Mouse (Mus musculus): ENCODE data around the gene Trim52. TPM values are rescaled to one million over a fixed set of nuclear protein-coding genes. Genes with fewer than 3 reads are reported as not detected.
A peak's percentile ranks its signal among the peaks of the same experiment; 100 is the strongest.

Gene Trim52
- polyA plus RNA-seq (2015; fragmentation: Nextera tagmentation; extraction: Ambion mirVana): not detected in 2 replicates

DNA sequence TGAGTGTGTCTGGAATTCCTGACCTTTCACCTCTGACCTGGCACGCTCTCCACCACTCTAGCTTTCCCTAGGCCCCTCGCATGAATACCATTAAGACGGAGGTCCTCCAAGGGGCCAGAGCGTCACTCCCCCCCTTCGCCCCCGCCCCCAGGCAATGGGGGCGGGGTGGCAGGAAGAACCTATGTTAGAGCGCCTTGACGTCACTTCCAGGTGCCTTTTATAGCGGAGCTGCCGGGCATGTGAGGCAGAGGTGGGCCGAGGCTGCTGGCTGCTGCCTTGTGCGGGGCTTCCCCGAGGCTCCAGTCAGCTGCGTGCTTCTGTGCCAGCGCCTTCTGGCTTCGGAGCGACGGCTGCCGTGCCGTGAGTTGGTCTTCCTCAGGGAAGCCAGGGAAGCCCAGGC lies at the start of gene Trim52:
Gene Trim52, plus strand, starts transcription at position 219 of the 400 bp plus-strand sequence.
- H3K4me1 ChIP-seq (replicated peaks): no peaks in the 10 kb centered on the region
- H3K27me3 ChIP-seq (replicated peaks): no peaks in the 10 kb centered on the region
- no peak within 1 kb of the TSS for H3K4me3 ChIP-seq (replicated peaks)
- no peak for ATAC-seq
- H3K27ac ChIP-seq: no peak within 1 kb of the TSS
- H3K36me3 ChIP-seq: no peaks in the 10 kb centered on the region
- WGBS: 95% methylated on average over 21 of the region's 21 CpGs
- H3K4me2 ChIP-seq (replicated peaks): no peak within 1 kb of the TSS
- no peak within 1 kb of the TSS for H3K9ac ChIP-seq
- no peaks in the 10 kb centered on the region for H3K9me3 ChIP-seq

DNA sequence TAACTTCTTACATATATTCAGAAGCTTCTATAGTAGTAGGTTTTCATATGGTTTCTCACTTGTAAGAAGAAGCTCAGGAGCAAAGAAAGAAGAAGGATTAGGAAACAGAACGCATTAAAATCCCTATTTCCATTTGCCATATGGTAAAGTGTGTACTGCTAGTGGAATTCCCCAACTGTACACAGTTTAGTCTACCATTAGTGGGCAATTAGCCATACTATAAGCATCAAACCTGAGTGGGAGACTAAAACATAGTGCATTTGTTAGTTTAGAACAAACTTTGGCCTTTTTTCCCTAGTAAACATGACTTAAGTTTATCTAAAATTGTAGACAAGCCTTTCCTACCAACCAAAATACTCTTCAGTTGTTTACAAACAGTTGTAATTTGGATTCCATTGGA lies 33.4 kb upstream of the Trim52 start:
- WGBS: 65% methylated on average over 1 of the region's 1 CpGs
- no peak overlapping the region for H3K4me3 ChIP-seq (replicated peaks)

DNA sequence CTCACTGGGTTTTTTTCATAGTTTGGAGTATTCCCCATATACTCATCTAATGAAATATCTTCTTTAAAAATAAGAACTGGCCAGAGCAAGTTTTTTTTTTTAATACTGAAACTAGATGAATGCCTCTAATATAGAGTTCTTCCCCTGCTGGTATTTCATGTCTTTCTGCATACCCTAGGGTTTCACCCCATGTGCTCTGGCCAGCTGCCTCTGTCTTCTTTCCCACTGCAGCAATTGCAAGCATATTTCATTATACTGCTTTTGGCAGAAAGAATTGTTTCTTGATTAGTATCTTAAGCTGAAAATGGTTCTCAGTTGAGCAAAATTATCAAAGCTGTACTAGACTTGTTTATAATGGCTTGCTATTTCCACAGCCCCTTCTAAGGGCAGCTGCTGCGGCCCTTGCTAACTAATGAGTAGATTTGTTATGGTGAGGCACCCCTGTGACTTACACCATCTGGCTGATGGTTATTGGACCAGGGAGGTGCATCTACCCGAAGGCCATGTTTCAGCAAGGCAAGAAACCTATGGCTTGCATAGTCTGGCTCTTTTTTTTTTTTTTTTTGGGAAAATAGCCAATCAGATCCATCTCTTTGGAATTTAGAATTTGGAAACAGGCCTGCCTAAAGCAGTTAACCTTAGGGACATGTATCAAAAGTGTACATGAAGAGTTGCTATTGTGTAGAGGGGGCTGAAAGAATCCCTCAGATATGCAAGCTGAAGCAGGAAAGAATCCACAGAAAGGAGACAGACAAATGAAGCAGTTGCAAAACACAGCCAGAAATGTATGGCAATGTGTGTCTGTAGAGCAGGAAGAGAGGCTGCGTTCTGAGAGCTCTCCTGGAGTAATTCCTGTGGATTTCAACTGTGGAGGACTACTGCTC lies 30.6 kb upstream of the Trim52 start:
- Histone ChIP-seq H3K27ac (peak overlapping the region; percentile 7; the same call in 1 of the 2 replicates), H3K9ac (no peak overlapping the region), H3K4me2 (replicated peaks) (no peak overlapping the region), H3K4me3 (replicated peaks) (no peak overlapping the region), H3K27me3 (replicated peaks) (no peaks in the 10 kb centered on the region), H3K4me1 (replicated peaks) (0 out of 2 replicates have a peak, but pooled peaks cover 5% of the 10 kb centered on the region), H3K9me3 (no peaks in the 10 kb centered on the region), H3K36me3 (no peaks in the 10 kb centered on the region)
- peak; percentile 73; the same call in 1 of the 2 replicates for ATAC-seq
- 52% methylated on average over 3 of the region's 3 CpGs for WGBS

More for the DNA sequence above, 33.4 kb upstream of the Trim52 start:
- ATAC-seq: no peak
- Histone ChIP-seq H3K9ac (no peak overlapping the region), H3K36me3 (no peaks in the 10 kb centered on the region), H3K4me1 (replicated peaks) (0 out of 2 replicates have a peak, but pooled peaks cover 5% of the 10 kb centered on the region), H3K4me2 (replicated peaks) (no peak overlapping the region), H3K9me3 (no peaks in the 10 kb centered on the region), H3K27ac (no peak overlapping the region), H3K27me3 (replicated peaks) (no peaks in the 10 kb centered on the region)

DNA sequence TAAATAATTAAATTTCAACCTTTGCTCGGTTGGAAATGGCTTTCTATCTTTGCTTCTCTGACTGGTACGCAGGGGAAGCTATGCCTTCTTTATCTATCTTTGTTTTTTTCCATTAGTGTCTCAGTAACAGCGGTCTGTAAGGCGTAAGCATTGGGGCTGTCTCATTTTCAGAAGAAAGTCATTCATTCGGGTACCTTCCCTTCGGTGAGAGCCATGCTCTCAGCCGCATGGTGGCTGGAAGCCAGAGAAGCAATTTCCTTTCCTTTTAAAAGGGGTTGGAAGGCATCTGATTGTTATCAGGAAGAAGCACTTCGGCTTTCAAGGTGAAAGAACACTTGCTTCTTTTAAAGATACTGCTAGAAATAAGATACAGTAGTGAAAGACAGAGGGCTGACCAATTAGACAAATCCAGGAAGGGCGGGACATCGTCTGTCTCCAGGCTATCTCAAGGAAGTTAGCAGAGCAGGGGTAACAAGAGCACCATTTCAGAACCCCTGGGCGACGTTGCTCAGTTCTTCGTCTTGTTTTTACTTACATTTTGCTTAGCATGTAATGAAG lies 17.4 kb upstream of the Trim52 start:
- Histone ChIP-seq H3K27ac (no peak overlapping the region), H3K4me2 (replicated peaks) (no peak overlapping the region), H3K27me3 (replicated peaks) (no peaks in the 10 kb centered on the region), H3K4me1 (replicated peaks) (no peaks in the 10 kb centered on the region), H3K9me3 (no peaks in the 10 kb centered on the region), H3K9ac (no peak overlapping the region), H3K36me3 (no peaks in the 10 kb centered on the region), H3K4me3 (replicated peaks) (no peak overlapping the region)
- ATAC-seq: no peak
- WGBS: 62% methylated on average over 13 of the region's 13 CpGs

DNA sequence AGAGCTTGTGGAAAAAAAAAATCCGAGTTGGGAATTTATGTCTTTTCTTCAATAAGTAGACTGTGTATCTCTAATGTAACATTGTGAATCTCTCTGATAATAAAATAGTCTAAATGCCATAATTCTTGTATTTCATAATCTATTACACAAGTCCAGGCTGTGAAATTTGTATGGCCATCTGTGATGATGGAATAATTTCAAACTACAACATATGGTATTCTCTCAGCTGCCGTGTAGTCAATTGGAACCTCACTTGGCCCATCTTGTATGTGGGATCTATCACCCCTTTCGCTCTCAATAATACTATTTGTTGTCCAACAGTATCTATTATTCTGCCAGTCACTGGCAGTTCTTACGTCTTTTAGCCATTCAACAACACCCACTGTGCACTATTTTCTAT lies 9.2 kb upstream of the Trim52 start:
- no peaks in the 10 kb centered on the region for H3K4me1 ChIP-seq (replicated peaks)
- no peaks in the 10 kb centered on the region for H3K36me3 ChIP-seq
- H3K27ac ChIP-seq: no peak overlapping the region
- 90% methylated on average over 4 of the region's 4 CpGs for WGBS
- no peak overlapping the region for H3K9ac ChIP-seq
- ATAC-seq: no peak
- no peaks in the 10 kb centered on the region for H3K9me3 ChIP-seq
- no peak overlapping the region for H3K4me3 ChIP-seq (replicated peaks)
- H3K27me3 ChIP-seq (replicated peaks): no peaks in the 10 kb centered on the region
- H3K4me2 ChIP-seq (replicated peaks): no peak overlapping the region

DNA sequence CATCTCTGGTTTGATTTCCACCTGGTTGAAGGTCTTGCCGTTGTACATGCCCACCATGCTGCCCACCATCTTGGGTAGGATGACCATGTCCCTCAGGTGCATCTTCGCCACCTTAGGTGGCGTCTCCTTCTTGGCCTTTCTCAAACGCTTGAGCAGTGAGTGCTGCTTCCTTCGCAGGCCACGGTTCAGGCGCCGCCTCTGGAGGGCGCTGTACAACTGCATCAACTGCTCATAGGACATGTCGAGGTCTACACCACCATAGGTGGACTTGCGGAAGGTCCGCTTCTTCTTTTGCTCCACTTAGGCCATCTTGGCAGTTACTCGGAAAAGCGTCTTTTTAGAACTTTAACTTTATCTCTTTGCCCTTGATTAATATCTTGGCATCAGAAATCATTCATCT lies 5.1 kb upstream of the Trim52 start:
- ATAC-seq: no peak
- 93% methylated on average over 14 of the region's 14 CpGs for WGBS
- no peak overlapping the region for H3K27ac ChIP-seq

DNA sequence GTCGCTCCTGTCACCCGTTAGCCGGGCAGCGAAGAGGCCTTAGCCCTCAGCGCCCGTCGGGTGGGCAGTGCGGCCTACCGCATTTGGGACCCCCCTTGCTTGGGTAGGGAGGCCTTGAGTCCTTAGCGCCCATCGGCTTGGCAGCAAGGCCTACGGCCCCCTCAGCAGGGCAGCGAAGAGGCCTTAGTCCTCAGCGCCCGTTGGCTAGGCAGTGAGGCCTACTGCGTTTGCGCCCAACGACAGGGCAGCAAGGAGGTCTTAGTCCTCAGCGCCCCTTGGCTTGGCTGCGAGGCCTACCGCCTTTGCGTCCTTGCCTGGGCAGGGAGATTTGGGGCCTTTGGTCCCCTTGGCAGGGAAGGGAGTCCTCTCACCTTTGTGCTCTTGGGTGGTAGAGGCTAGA lies 427 bp downstream of the Trim52 start:
- Histone ChIP-seq H3K4me2 (replicated peaks) (no peak overlapping the region), H3K27ac (no peak overlapping the region), H3K4me1 (replicated peaks) (no peaks in the 10 kb centered on the region), H3K4me3 (replicated peaks) (no peak overlapping the region), H3K9me3 (no peaks in the 10 kb centered on the region), H3K36me3 (no peaks in the 10 kb centered on the region), H3K9ac (no peak overlapping the region), H3K27me3 (replicated peaks) (no peaks in the 10 kb centered on the region)
- no peak for ATAC-seq
- WGBS: 98% methylated on average over 22 of the region's 22 CpGs

More for the DNA sequence above, 5.1 kb upstream of the Trim52 start:
- Histone ChIP-seq H3K27me3 (replicated peaks) (no peaks in the 10 kb centered on the region), H3K4me2 (replicated peaks) (no peak overlapping the region), H3K36me3 (no peaks in the 10 kb centered on the region), H3K9me3 (no peaks in the 10 kb centered on the region), H3K4me1 (replicated peaks) (no peaks in the 10 kb centered on the region), H3K4me3 (replicated peaks) (no peak overlapping the region), H3K9ac (no peak overlapping the region)

DNA sequence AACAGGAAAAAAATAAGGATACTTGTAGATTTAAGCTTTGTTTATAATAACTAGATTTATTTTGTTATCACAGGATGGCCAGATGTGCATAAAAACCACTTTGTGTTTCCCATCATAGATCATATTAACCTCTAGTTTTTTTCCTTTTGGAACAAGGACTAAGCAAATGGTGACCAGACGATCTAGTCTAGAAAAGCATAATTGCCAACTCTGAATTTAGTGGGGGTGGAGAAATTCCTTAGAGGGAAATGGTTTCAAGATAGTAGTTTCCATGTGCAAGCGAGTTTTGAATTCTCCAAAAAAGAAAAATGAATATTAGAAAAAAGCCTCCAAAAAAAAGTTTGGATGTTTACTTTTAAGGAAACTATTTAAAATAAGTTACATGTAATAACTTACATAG lies 13.4 kb downstream of the Trim52 start:
- H3K9ac ChIP-seq: no peak overlapping the region
- no peak for ATAC-seq
- 39% methylated on average over 2 of the region's 2 CpGs for WGBS
- H3K4me1 ChIP-seq (replicated peaks): no peaks in the 10 kb centered on the region
- H3K4me2 ChIP-seq (replicated peaks): no peak overlapping the region
- H3K9me3 ChIP-seq: no peaks in the 10 kb centered on the region
- H3K27me3 ChIP-seq (replicated peaks): no peaks in the 10 kb centered on the region
- no peaks in the 10 kb centered on the region for H3K36me3 ChIP-seq
- no peak overlapping the region for H3K4me3 ChIP-seq (replicated peaks)
- H3K27ac ChIP-seq: no peak overlapping the region

DNA sequence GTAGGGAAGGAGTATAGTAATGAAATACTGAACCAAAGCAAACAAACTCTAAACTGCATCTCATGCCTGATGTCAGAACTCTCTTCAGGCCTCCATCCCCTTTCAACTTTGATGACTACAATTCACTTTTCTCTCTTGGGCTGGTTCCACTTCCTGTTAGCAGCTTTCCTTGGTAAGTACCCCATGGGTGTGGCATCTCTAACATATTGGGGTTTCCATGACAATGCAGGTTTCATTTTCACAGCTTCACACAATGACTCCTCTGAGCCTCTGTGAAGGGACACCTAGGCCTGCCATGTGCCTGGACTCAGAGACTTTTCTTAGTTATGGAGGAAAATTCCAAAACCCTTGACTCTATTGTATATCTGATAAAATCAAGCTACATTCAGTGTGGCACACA lies 30.3 kb downstream of the Trim52 start:
- Histone ChIP-seq H3K27ac (no peak overlapping the region), H3K27me3 (replicated peaks) (no peaks in the 10 kb centered on the region), H3K4me2 (replicated peaks) (no peak overlapping the region), H3K4me1 (replicated peaks) (no peaks in the 10 kb centered on the region), H3K4me3 (replicated peaks) (no peak overlapping the region), H3K9ac (no peak overlapping the region), H3K36me3 (no peaks in the 10 kb centered on the region), H3K9me3 (no peaks in the 10 kb centered on the region)
- no peak for ATAC-seq

DNA sequence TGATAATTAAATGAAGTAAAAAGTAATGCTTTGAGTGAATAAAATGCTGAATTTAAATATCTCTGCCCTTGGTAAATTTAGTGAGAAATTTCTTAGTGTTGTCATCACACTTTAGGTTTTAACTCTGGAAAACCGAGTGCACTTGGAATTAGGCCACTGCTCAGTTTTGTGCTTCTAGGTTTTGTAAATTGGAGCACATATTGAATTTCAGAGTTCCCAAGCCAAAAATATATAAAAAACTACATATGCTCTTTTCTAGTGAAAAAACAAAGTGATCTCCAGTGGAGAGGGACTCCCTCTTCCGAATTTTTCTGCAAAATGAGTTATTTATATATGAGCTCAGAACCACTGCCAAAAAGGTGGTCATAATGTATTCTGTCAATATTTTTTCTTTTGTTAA lies 45.2 kb downstream of the Trim52 start:
- no peak for ATAC-seq
- 62% methylated on average over 2 of the region's 2 CpGs for WGBS

DNA sequence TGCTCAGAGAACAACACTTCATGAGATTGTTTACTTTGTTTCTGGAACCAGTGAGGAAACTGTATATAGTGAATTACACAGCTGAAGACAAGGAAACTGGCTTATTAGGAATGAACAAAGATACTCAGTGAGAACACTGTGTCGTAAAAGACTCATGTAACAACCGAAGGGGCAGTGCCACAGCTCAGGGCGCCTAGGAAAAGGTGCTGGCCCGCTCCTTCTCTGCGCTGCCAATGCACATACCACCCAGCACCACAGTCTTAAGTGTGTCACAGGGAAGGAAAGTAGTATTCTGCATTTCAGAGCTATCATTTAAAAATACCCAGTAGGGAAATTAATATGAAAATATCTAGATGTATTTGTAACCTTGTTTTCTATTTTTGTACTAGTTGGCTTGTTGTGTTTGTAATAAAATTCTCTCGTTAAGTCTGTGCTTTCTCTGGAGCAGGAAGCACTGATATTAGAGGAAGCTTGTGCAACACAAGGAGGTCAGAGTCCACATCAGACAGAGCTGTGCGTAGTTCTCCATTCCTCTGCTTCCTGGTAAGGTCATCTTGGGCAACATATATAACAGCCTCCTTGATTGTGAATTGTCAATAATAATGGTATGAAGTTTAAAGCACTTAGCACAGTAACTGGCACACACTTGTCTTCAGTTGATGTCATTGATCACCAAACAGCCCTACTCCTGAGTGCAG lies 49.0 kb downstream of the Trim52 start:
- H3K4me2 ChIP-seq (replicated peaks): no peak overlapping the region
- H3K36me3 ChIP-seq: no peaks in the 10 kb centered on the region
- peaks cover 3% of the 10 kb centered on the region; the same call in 1 of the 2 replicates for H3K4me1 ChIP-seq (replicated peaks)
- no peak overlapping the region for H3K4me3 ChIP-seq (replicated peaks)
- no peaks in the 10 kb centered on the region for H3K27me3 ChIP-seq (replicated peaks)
- peak; percentile 100 for ATAC-seq
- H3K9me3 ChIP-seq: no peaks in the 10 kb centered on the region
- H3K27ac ChIP-seq: peak overlapping the region; percentile 51; the same call in 1 of the 2 replicates
- WGBS: 49% methylated on average over 7 of the region's 7 CpGs
- no peak overlapping the region for H3K9ac ChIP-seq

More for the DNA sequence above, 45.2 kb downstream of the Trim52 start:
- Histone ChIP-seq H3K4me2 (replicated peaks) (no peak overlapping the region), H3K9ac (no peak overlapping the region), H3K27ac (no peak overlapping the region), H3K27me3 (replicated peaks) (no peaks in the 10 kb centered on the region), H3K36me3 (no peaks in the 10 kb centered on the region), H3K4me3 (replicated peaks) (no peak overlapping the region), H3K9me3 (no peaks in the 10 kb centered on the region), H3K4me1 (replicated peaks) (peaks cover 3% of the 10 kb centered on the region; the same call in 1 of the 2 replicates)

DNA sequence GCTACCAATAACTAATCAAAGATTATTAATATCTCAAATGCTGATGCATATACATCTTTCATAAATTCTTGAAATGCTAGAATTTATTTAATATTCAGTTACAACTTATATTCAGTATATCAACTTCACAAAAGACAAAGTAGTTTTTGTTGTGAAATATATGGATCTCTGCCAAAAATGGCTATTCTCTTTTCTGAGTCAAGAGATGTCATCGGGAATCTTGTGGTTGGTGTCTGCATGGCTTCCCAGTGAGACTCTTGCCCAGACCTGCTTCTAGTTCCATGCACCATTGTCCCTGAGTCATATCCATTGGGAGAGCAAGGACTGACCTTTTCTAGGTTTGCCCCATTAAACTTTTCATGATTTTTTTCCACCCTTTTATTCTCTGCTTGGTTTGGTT lies 50.5 kb downstream of the Trim52 start:
- no peaks in the 10 kb centered on the region for H3K36me3 ChIP-seq
- no peaks in the 10 kb centered on the region for H3K27me3 ChIP-seq (replicated peaks)
- H3K4me3 ChIP-seq (replicated peaks): no peak overlapping the region
- H3K9me3 ChIP-seq: no peaks in the 10 kb centered on the region
- no peak overlapping the region for H3K27ac ChIP-seq
- no peak for ATAC-seq
- no peak overlapping the region for H3K4me2 ChIP-seq (replicated peaks)
- H3K4me1 ChIP-seq (replicated peaks): peaks cover 3% of the 10 kb centered on the region; the same call in 1 of the 2 replicates
- H3K9ac ChIP-seq: no peak overlapping the region
- WGBS: 85% methylated on average over 1 of the region's 1 CpGs
